Mouse (Mus musculus) layer of hippocampus, adult 2 months (tissue): Measurements from ENCODE around the gene Farp1. TPM values are rescaled to one million over a fixed set of nuclear protein-coding genes. Genes with fewer than 3 reads are reported as not detected.

Source experiments
- DNase-seq, 2 experiments: peaks; one replicate each; pipeline ENCODE4 v3.0.0; 2022; ENCODE audit warnings: low spot score in 2 of 2
- H3K27ac ChIP-seq: fragments of 200-600 bp; 2 replicates; pipeline ENCODE4 v1.8.1; 2022
- H3K4me3 ChIP-seq: fragments of 200-600 bp; 2 replicates; pipeline ENCODE4 v1.8.1; 2022; ENCODE audit warnings: mild to moderate bottlenecking
- CTCF ChIP-seq: fragments of 200-600 bp; conservative IDR thresholded peaks from 2 replicates; pipeline ENCODE4 v1.8.1; 2022; ENCODE audit warnings: antibody characterized with exemption, mild to moderate bottlenecking, moderate library complexity
- total RNA-seq, 2 experiments: library from RNA; stranded (reverse); gene quantifications; 2 replicates each; pipeline ENCODE4 v1.2.3; 2021

The Farp1 gene
- total RNA-seq, 2 experiments from 2014 or later, result 102 TPM

GRCm38 (mm10) chr14:121190386-121190785 is 155.4 kb downstream of the Farp1 start:
- no peak overlapping the region for H3K4me3 ChIP-seq
- no peak for DNase-seq
- H3K27ac ChIP-seq, result 0 out of 2 replicates have a peak overlapping the region, but pooled peaks have one; percentile 5
- TF ChIP-seq CTCF, result no peak

GRCm38 (mm10) chr14:121191739-121192138 is 156.7 kb downstream of the Farp1 start:
- H3K27ac ChIP-seq, result peak overlapping the region; percentile 72
- TF ChIP-seq CTCF, result 0 out of 2 replicates have a peak, but pooled peaks have one; percentile 20
- peak overlapping the region; percentile 31 for H3K4me3 ChIP-seq
- DNase-seq, result no peak

GRCm38 (mm10) chr14:121192394-121192793 is 157.4 kb downstream of the Farp1 start:
- DNase-seq, result no peak
- H3K27ac ChIP-seq, result no peak overlapping the region
- no peak for TF ChIP-seq CTCF
- H3K4me3 ChIP-seq, result no peak overlapping the region

DNA sequence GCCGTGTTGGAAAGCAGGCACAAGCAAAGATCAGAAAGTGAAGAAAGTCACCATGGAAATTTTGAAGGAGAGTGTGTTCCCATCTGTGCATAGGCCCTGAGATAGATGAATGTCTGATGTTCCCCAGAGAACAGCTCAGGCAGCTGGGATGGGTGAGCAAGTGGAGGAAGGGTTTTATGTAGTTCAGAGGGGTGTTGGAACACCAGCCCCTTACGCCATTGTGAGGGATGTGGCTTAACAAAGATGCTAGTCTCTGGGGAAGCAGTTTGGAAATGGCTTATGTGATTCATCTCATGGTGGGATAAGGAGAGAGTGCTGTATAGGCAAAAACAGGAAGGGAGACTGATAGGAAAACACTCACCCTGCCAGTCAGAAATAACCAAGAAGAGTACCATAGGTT is 159.0 kb downstream of the Farp1 start:
- TF ChIP-seq CTCF, result no peak
- DNase-seq, result no peak
- H3K27ac ChIP-seq, result no peak overlapping the region
- H3K4me3 ChIP-seq, result no peak overlapping the region

GRCm38 (mm10) chr14:121198915-121199572 is 164.0 kb downstream of the Farp1 start:
- TF ChIP-seq CTCF, result no peak
- H3K4me3 ChIP-seq, result no peak overlapping the region
- peak; percentile 25 to 44 for DNase-seq
- peak overlapping the region; percentile 83 for H3K27ac ChIP-seq

GRCm38 (mm10) chr14:121199789-121200188 is 164.8 kb downstream of the Farp1 start:
- no peak for TF ChIP-seq CTCF
- H3K27ac ChIP-seq, result peak overlapping the region; percentile 83

GRCm38 (mm10) chr14:121200353-121200752 is 165.4 kb downstream of the Farp1 start:
- Histone ChIP-seq H3K27ac (peak overlapping the region; percentile 83), H3K4me3 (no peak overlapping the region)
- TF ChIP-seq CTCF, result no peak
- no peak for DNase-seq

More at GRCm38 (mm10) chr14:121199789-121200188, 164.8 kb downstream of the Farp1 start:
- no peak for DNase-seq
- no peak overlapping the region for H3K4me3 ChIP-seq

GRCm38 (mm10) chr14:121201178-121201577 is 166.2 kb downstream of the Farp1 start:
- Histone ChIP-seq H3K4me3 (no peak overlapping the region), H3K27ac (peak overlapping the region; percentile 83)
- DNase-seq, result no peak
- TF ChIP-seq CTCF, result no peak

- H3K27ac ChIP-seq, result peak overlapping the region; percentile 8; the same call in 1 of the 2 replicates
- no peak for DNase-seq
- TF ChIP-seq CTCF, result no peak
- H3K4me3 ChIP-seq, result no peak overlapping the region
These were observed 170.5 kb downstream of the Farp1 start for GRCm38 (mm10) chr14:121205459-121205858.

DNA sequence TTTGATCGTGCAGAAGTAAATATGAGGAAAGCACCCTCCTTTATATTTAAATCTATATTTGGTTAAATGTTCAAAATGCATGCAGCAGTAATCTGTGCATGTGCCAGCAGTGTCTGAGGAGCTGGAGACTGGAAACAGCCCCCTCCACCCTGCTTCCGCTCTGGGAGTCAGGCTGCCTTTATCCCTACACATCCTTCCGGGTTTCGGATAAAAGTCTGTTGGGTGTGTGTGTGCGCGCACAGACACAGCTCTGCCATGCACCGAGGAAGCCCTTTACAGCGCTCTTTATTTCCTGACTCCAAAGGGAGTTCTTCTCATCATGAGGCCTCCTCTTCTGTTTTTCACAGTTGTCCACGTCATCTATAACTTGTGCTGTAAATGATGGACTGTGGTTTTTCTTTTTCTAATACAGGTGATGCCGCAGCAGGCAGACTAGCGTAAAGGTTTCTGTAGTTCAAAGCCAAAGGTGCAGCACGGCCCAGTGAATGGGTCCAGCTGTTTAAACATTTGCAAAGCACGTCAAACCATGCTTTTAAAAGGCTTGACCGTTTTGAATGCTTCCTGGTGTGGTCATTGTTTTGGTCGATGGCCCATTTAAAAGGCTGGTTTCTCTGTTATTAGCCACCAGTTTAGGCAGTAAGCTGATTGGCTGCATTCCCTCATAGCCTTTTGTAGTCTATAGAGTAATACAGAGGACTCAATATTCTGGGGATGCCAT is 172.6 kb downstream of the Farp1 start:
- H3K4me3 ChIP-seq, result no peak overlapping the region
- TF ChIP-seq CTCF, result no peak
- no peak for DNase-seq
- peak overlapping the region; percentile 51 for H3K27ac ChIP-seq

GRCm38 (mm10) chr14:121208159-121208515 is 173.1 kb downstream of the Farp1 start:
- DNase-seq, result no peak
- Histone ChIP-seq H3K27ac (peak overlapping the region; percentile 51), H3K4me3 (no peak overlapping the region)
- no peak for TF ChIP-seq CTCF

DNA sequence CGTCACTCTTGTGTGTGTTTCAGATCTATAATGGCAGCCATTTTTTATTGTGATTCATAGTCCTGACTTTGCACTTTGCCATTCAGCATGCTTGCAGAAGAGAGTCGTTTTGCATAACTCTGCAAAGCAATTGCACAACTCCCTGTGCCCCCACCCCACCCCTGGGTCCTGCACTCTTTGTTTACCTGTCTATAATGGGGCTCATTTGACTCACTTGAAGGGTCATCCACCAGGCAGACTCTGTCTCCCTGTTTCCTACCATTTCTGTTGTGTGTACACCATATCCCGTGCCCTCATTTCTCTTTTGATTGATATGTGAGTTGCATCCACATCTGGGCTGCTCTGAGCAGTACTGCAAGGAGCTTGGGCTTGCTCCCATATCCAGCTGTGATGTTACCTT is 175.3 kb downstream of the Farp1 start:
- no peak for DNase-seq
- Histone ChIP-seq H3K4me3 (no peak overlapping the region), H3K27ac (no peak overlapping the region)
- TF ChIP-seq CTCF, result no peak

DNA sequence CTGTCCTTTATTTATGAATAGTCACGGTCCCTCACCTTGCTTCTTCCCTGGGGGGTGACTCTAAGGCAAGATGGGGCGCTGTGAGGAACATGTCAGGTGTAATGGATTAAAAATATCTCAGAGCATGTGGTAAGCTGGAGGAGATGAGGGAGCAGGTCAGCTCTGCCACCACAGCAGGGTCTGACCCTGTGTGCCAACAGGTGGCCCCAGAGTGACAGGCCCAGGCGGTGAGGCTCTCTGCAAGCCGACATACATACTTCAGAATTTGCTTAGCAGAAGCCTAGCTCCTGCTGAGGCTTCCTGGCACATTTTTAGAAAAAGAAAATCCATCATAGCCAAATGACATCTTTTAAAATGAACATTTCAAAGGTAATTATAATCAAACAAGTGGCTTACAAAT is 178.7 kb downstream of the Farp1 start:
- no peak overlapping the region for H3K27ac ChIP-seq
- H3K4me3 ChIP-seq, result no peak overlapping the region
- DNase-seq, result no peak
- TF ChIP-seq CTCF, result no peak
